Mouse (Mus musculus) cerebellum, adult 2 months (tissue): ENCODE data around the gene Cnn1. TPM values are rescaled to one million over a fixed set of nuclear protein-coding genes. Genes with fewer than 3 reads are reported as not detected.

Experiments used
- DNase-seq, 2 experiments: peaks; one replicate each; pipeline ENCODE4 v3.0.0; 2021
- H3K27ac ChIP-seq: fragments of 200-500 bp; 2 replicates; pipeline ENCODE4 v1.5.1; 2012; ENCODE audit warnings: low read length, control low read depth, inconsistent platforms; ENCODE audit not compliant: insufficient read depth
- H3K27me3 ChIP-seq: fragments of 200-500 bp; 2 replicates; pipeline ENCODE4 v1.6.1; 2012; ENCODE audit warnings: inconsistent platforms, mild to moderate bottlenecking, low read length, moderate library complexity; ENCODE audit not compliant: control insufficient read depth, insufficient read depth
- H3K4me1 ChIP-seq: fragments of 200-500 bp; 2 replicates; pipeline ENCODE4 v1.6.1; 2011; ENCODE audit warnings: low read length; ENCODE audit not compliant: control insufficient read depth, insufficient read depth
- H3K4me3 ChIP-seq: fragments of 200-500 bp; replicated peaks from 2 replicates; pipeline ENCODE3; 2011; ENCODE audit warnings: mild to moderate bottlenecking, low read depth, low read length, control low read depth; ENCODE audit not compliant: insufficient read depth
- CTCF ChIP-seq: fragments of 200-500 bp; IDR thresholded peaks from 2 replicates; pipeline ENCODE4 v1.5.1; 2011; ENCODE audit warnings: low read depth, mild to moderate bottlenecking, control low read depth, low read length, moderate library complexity, borderline replicate concordance; ENCODE audit not compliant: insufficient read depth
- POLR2A ChIP-seq: fragments of 200-500 bp; IDR thresholded peaks from 2 replicates; pipeline ENCODE4 v1.6.1; 2011; ENCODE audit warnings: low read length, control low read depth, borderline replicate concordance; ENCODE audit not compliant: insufficient read depth
- WGBS: fragments of 180-500 bp; shearing (Covaris S2); methylation state at CpG from one replicate; pipeline ENCODE4 v1.1.7; 2018; 5-methylcytosine and 5-hydroxymethylcytosine counted together
- polyA plus RNA-seq: library from polyadenylated mRNA; depleted of rRNA; stranded (reverse); fragments of >200 nt; gene quantifications from 2 replicates; pipeline ENCODE4 v1.2.3, GENCODE M21; 2012

Gene Cnn1
- polyA plus RNA-seq, 1 experiment, result 1.6 TPM

- no peak overlapping the region for H3K27ac ChIP-seq
- WGBS, result 55% methylated on average over 3 of the region's 3 CpGs
- DNase-seq, result no peak
- TF ChIP-seq POLR2A (no peak), CTCF (no peak)
- H3K4me1 ChIP-seq, result peaks cover 4% of the 10 kb centered on the region; the same call in 1 of the 2 replicates
- H3K27me3 ChIP-seq, result no peaks in the 10 kb centered on the region
- no peak overlapping the region for H3K4me3 ChIP-seq
These were observed 23.0 kb downstream of the Cnn1 start for GRCm38 (mm10) chr9:22122005-22122404.

GRCm38 (mm10) chr9:22123069-22123609 is 24.1 kb downstream of the Cnn1 start:
- H3K4me3 ChIP-seq, result no peak overlapping the region
- no peaks in the 10 kb centered on the region for H3K27me3 ChIP-seq
- H3K27ac ChIP-seq, result no peak overlapping the region
- TF ChIP-seq POLR2A, result no peak
- no peak for TF ChIP-seq CTCF
- H3K4me1 ChIP-seq, result no peaks in the 10 kb centered on the region
- DNase-seq, result no peak
- WGBS, result 83% methylated on average over 7 of the region's 7 CpGs

- Histone ChIP-seq H3K27me3 (no peaks in the 10 kb centered on the region), H3K4me3 (no peak overlapping the region), H3K27ac (no peak overlapping the region), H3K4me1 (no peaks in the 10 kb centered on the region)
- 90% methylated on average over 3 of the region's 3 CpGs for WGBS
- TF ChIP-seq POLR2A (no peak), CTCF (no peak)
- no peak for DNase-seq
These were observed 25.2 kb downstream of the Cnn1 start for GRCm38 (mm10) chr9:22124169-22124568.

- 92% methylated on average over 15 of the region's 15 CpGs for WGBS
- DNase-seq, result no peak
These were observed 26.4 kb downstream of the Cnn1 start for GRCm38 (mm10) chr9:22125246-22126027.

GRCm38 (mm10) chr9:22131226-22131981 is 32.4 kb downstream of the Cnn1 start:
- 10% methylated on average over 35 of the region's 35 CpGs for WGBS
- TF ChIP-seq CTCF (no peak), POLR2A (no peak)

More at GRCm38 (mm10) chr9:22125246-22126027, 26.4 kb downstream of the Cnn1 start:
- Histone ChIP-seq H3K4me3 (no peak overlapping the region), H3K27me3 (no peaks in the 10 kb centered on the region), H3K27ac (no peak overlapping the region), H3K4me1 (no peaks in the 10 kb centered on the region)
- TF ChIP-seq CTCF (no peak), POLR2A (no peak)

GRCm38 (mm10) chr9:22132220-22132619 is 33.2 kb downstream of the Cnn1 start:
- TF ChIP-seq CTCF, result no peak
- TF ChIP-seq POLR2A, result no peak
- H3K27ac ChIP-seq, result no peak overlapping the region
- H3K4me1 ChIP-seq, result no peaks in the 10 kb centered on the region
- no peaks in the 10 kb centered on the region for H3K27me3 ChIP-seq
- DNase-seq, result no peak
- 76% methylated on average over 11 of the region's 11 CpGs for WGBS
- H3K4me3 ChIP-seq, result no peak overlapping the region

More at GRCm38 (mm10) chr9:22131226-22131981, 32.4 kb downstream of the Cnn1 start:
- H3K4me1 ChIP-seq, result no peaks in the 10 kb centered on the region
- no peak for DNase-seq
- H3K27ac ChIP-seq, result no peak overlapping the region
- no peak overlapping the region for H3K4me3 ChIP-seq
- H3K27me3 ChIP-seq, result no peaks in the 10 kb centered on the region

GRCm38 (mm10) chr9:22134246-22134890 is 35.4 kb downstream of the Cnn1 start:
- WGBS, result 87% methylated on average over 7 of the region's 7 CpGs
- TF ChIP-seq CTCF (no peak), POLR2A (no peak)
- H3K4me1 ChIP-seq, result no peaks in the 10 kb centered on the region
- H3K27ac ChIP-seq, result no peak overlapping the region
- H3K4me3 ChIP-seq, result no peak overlapping the region
- DNase-seq, result no peak
- H3K27me3 ChIP-seq, result no peaks in the 10 kb centered on the region
